Mouse (Mus musculus): ENCODE results near the gene Klkb1. TPM values are rescaled to one million over a fixed set of nuclear protein-coding genes. Genes with fewer than 3 reads are reported as not detected.

Klkb1 gene
- total RNA-seq (2023) = not detected

DNA sequence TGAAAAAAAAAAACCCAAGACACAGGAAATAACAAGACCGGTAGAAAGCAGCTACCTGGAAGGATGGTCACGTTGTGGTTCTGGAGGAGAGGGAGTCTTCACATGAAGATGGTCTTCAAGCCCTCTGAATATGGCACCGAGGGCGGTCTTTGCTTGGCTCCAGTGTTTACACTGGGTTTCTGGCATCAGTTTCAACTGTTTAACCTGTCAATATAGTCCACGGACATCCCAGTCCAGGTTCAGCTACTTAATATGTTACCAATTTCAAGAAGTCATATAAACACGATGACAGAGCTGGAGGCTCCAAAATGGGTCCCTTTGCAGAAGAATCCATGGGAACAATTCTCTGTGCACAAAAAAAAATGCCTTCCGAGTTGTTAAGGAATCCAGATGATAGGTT, at the start of gene Klkb1:
Gene Klkb1, minus strand, starts transcription at position 173 of the 400 bp plus-strand sequence.

DNA sequence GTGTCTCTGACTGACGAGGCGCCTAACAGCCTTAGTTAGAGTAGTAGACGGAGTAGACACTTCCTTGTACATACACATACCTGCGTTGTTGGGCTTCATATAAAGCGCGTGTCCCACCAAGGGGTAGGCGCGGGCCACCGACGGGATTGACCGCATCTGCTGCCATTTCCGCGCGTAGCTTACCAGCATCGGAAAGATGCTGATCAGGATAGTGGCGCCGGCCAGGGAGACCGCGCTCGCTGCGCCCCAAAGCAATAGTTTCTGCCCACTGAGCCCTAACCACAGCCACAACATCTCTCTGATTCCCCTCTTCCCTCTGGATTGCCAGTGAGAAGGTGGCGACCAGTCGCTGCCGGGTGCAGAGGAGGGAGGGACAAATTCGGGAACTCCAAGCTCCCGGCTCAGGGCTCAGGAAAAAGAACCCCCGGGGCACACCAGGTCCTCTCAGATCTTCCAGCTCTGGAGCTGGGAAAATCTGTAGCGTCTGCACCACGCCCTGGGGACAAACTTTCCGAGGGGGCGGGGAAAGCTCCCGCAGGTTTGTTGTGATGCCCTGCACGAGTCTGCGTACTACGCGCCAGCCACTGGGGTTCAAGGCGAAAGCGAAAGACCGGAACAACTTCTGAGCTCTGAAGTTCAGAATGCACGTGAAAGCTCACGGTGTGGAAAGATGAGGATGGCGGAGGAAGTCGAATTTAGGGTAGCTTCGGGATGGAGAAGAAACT, 38.2 kb upstream of the Klkb1 start, which contains the start of gene Cyp4v3:
Gene Cyp4v3, minus strand, starts transcription at position 532 of the 725 bp plus-strand sequence.

DNA sequence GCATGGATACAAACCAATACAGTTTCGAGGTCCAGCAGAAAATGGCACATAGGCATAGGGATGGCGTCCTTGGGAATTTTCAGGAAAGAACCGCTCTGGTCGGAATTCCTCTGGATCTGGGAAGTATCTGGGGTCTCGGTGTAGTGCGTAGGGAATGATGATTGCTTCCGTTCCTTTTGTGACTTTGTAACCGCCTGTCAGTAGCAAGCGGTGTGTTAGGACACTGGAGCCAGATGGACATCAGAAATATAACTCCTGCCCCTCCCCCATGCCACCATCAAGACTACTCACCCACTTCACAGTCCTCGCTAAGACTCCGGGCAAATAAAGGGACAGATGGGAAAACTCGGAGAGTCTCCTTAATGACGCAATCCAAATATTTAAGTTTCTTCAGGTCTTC, 13.7 kb upstream of the Klkb1 start, which contains the start of gene Gm45753:
Gene Gm45753, minus strand, starts transcription at position 101 of the 400 bp plus-strand sequence.

DNA sequence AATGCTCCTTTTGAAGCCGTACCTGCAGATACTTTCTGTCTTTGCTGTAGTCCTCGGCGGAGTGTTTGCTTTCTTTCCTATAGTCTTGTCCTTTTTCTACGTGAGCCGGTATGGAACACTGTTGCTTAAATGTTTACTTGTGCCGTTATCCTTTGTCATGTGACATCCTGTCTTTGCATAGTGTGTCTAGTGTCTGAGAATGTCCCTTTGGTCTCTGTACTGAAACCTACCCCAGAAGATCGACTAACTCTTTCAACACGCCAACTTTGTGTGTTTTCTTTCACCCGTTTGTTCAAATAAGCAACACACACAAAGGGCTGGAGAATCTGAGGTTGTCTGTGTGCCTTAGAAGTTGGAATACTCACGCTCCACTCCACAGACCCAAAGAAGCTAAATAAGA, 32.7 kb downstream of the Klkb1 start, which contains the start of gene F11:
Gene F11, minus strand, starts transcription at position 112 of the 400 bp plus-strand sequence.

Other genes with a start within 250 kb of the Klkb1 start
- not detected for gene Mtnr1a, start 225.7 kb downstream of the Klkb1 start, total RNA-seq (2023)
- gene F11, start 32.8 kb downstream of the Klkb1 start, total RNA-seq (2023) = not detected
- gene Gm45753, start 13.6 kb upstream of the Klkb1 start, total RNA-seq (2023) = not detected
- 6.3 TPM for gene Cyp4v3, start 38.4 kb upstream of the Klkb1 start, total RNA-seq (2023)
- gene Fam149a, start 87.4 kb upstream of the Klkb1 start, total RNA-seq (2023) = 0.18 TPM
- gene Tlr3, start 116.2 kb upstream of the Klkb1 start, total RNA-seq (2023) = 1.2 TPM
- 3.3 TPM for gene Sorbs2, start 212.9 kb upstream of the Klkb1 start, total RNA-seq (2023)

Measured in CD4-positive naive resting alpha-beta T cell, adult 57 days (primary cell).